Mouse (Mus musculus) midbrain, embryonic 15.5 days (tissue): ENCODE data around the gene Gm11992. TPM values are rescaled to one million over a fixed set of nuclear protein-coding genes. Genes with fewer than 3 reads are reported as not detected.
A peak's percentile ranks its signal among the peaks of the same experiment; 100 is the strongest.

Experiments used
- ATAC-seq: fragments of 200-750 bp; cut with Nextera tagmentation; replicated peaks from 2 replicates; pipeline ENCODE4 v1.8.0; 2017; ENCODE audit warnings: moderate TSS enrichment
- H3K27ac ChIP-seq: fragments of 300-500 bp; sonication (generic); 2 replicates; pipeline ENCODE4 v1.5.1; 2015; ENCODE audit warnings: mild to moderate bottlenecking, inconsistent platforms
- H3K27me3 ChIP-seq: fragments of 300-500 bp; sonication (generic); replicated peaks from 2 replicates; pipeline ENCODE4 v1.6.1; 2015; ENCODE audit warnings: inconsistent platforms
- H3K36me3 ChIP-seq: fragments of 300-500 bp; sonication (generic); replicated peaks from 2 replicates; pipeline ENCODE4 v1.6.1; 2015; ENCODE audit warnings: inconsistent platforms
- H3K4me1 ChIP-seq: fragments of 300-500 bp; sonication (generic); 2 replicates; pipeline ENCODE4 v1.6.1; 2015; ENCODE audit warnings: inconsistent platforms
- H3K4me2 ChIP-seq: fragments of 300-500 bp; sonication (generic); 2 replicates; pipeline ENCODE4 v1.6.1; 2015; ENCODE audit warnings: inconsistent platforms, mild to moderate bottlenecking, moderate library complexity
- H3K4me3 ChIP-seq: fragments of 300-500 bp; sonication (generic); 2 replicates; pipeline ENCODE4 v1.5.1; 2015; ENCODE audit warnings: mild to moderate bottlenecking, inconsistent platforms
- H3K9ac ChIP-seq: fragments of 300-500 bp; sonication (generic); 2 replicates; pipeline ENCODE4 v1.6.1; 2015; ENCODE audit warnings: mild to moderate bottlenecking, inconsistent platforms
- H3K9me3 ChIP-seq: fragments of 300-500 bp; sonication (generic); 2 replicates; pipeline ENCODE4 v1.6.1; 2016; ENCODE audit warnings: inconsistent platforms
- WGBS: fragments of 180-500 bp; shearing (Covaris S2); methylation state at CpG from one replicate; pipeline ENCODE4 v1.1.7; 2015; ENCODE audit warnings: mixed read lengths; 5-methylcytosine and 5-hydroxymethylcytosine counted together
- polyA plus RNA-seq: library from polyadenylated mRNA; unstranded; fragments of >200 nt; fragmentation: Nextera tagmentation; extraction: Ambion mirVana; gene quantifications from 2 replicates; pipeline ENCODE4 v1.2.1, GENCODE M21; 2015

The Gm11992 gene
- polyA plus RNA-seq, 1 experiment from 2014 or later: 2.1 TPM

DNA sequence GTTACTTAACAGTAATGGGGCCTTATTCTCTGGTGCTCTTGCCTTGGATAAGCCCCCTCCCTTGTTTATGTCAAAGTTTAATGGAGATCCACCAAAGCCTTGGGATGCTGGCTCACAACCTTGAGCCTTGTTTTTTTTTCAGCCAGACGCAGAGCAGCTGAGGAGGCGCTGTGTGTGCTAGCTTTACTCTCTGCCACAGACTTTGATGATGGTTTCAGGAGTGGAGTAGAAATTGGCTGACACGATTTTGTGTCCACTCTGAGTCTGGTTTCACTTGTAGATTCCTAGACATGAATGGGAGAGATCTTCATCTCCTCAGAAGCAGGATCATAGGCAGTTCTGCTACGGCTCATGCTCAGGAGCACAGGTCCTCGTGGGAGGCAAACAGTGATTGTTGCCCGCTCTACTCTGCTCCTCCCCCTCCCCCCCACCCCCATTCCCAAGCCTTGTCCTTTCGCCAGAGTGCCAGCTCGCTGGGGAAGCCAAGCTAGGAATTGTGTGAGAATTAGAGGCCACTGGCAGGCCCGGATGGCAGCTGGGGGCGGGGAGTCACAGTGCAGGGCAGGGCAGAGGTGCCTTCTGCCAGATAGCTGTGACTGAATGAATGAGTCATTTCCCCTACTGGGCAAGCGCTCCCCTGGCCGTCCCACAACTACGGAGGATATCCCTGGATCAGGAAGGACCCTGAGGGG, 69.1 kb downstream of the Gm11992 start:
- ATAC-seq: peak; percentile 65
- Histone ChIP-seq H3K27ac (no peak overlapping the region), H3K4me1 (peaks cover 31% of the 10 kb centered on the region), H3K36me3 (no peaks in the 10 kb centered on the region), H3K9me3 (no peaks in the 10 kb centered on the region), H3K27me3 (peaks cover 29% of the 10 kb centered on the region), H3K9ac (no peak overlapping the region), H3K4me2 (peak overlapping the region; percentile 98), H3K4me3 (peak overlapping the region; percentile 41)
- 2% methylated on average over 13 of the region's 13 CpGs for WGBS

GRCm38 (mm10) chr11:9118050-9118420, 69.6 kb downstream of the Gm11992 start, which contains the start of gene Upp1:
Gene Upp1 (plus strand): TSS chr11:9118103.
- H3K9me3 ChIP-seq: no peaks in the 10 kb centered on the region
- 2% methylated on average over 7 of the region's 7 CpGs for WGBS
- H3K27ac ChIP-seq: no peak within 1 kb of the TSS
- H3K4me2 ChIP-seq: peak within 1 kb of the TSS; percentile 98
- H3K27me3 ChIP-seq: peaks cover 29% of the 10 kb centered on the region
- H3K4me1 ChIP-seq: peaks cover 31% of the 10 kb centered on the region
- peak; percentile 24 for ATAC-seq
- H3K4me3 ChIP-seq: peak within 1 kb of the TSS; percentile 41
- peak within 1 kb of the TSS; percentile 28 for H3K9ac ChIP-seq
- H3K36me3 ChIP-seq: no peaks in the 10 kb centered on the region

GRCm38 (mm10) chr11:9118421-9119121, 70.2 kb downstream of the Gm11992 start:
- H3K27ac ChIP-seq: no peak overlapping the region
- H3K27me3 ChIP-seq: peaks cover 29% of the 10 kb centered on the region
- H3K4me2 ChIP-seq: peak overlapping the region; percentile 98
- under 1% methylated on average over 40 of the region's 40 CpGs for WGBS
- no peaks in the 10 kb centered on the region for H3K9me3 ChIP-seq
- peak; percentile 68 for ATAC-seq
- H3K9ac ChIP-seq: peak overlapping the region; percentile 28
- no peaks in the 10 kb centered on the region for H3K36me3 ChIP-seq
- H3K4me3 ChIP-seq: peak overlapping the region; percentile 41
- H3K4me1 ChIP-seq: peaks cover 31% of the 10 kb centered on the region

Other genes starting within 250 kb of the Gm11992 start
- gene Pkd1l1, start 75.3 kb upstream of the Gm11992 start, polyA plus RNA-seq: 0.27 and 0.28 TPM in 2 replicates
- gene Hus1, start 37.4 kb upstream of the Gm11992 start, polyA plus RNA-seq: 7.9 and 9.2 TPM in 2 replicates
- 0.14 TPM in 1 of 2 replicates, not detected in the other for gene Sun3, start 397 bp downstream of the Gm11992 start, polyA plus RNA-seq
- gene Upp1, start 69.5 kb downstream of the Gm11992 start, polyA plus RNA-seq: 1.3 and 2.0 TPM in 2 replicates
- gene Abca13, start 143.3 kb downstream of the Gm11992 start, polyA plus RNA-seq: 0.03 and 0.05 TPM in 2 replicates